Mouse (Mus musculus): ENCODE results near the gene Gm20431.

- TF ChIP-seq POLR2A (IDR thresholded peaks at IDR 0.05; ENCODE audit: borderline replicate concordance, extremely low read depth, low read depth, low read length) (no peak), CTCF (IDR thresholded peaks at IDR 0.05; ENCODE audit: insufficient read depth, low read length) (no peak)
Measured at GRCm38 (mm10) chr2:167656629-167657478, 4.4 kb downstream of the Gm20431 start.

Data from lung, adult 2 months (tissue).